Mouse (Mus musculus) spleen, postnatal 4 days (tissue): ENCODE measurements around the gene H2-Q4.
A peak's percentile ranks its signal among the peaks of the same experiment; 100 is the strongest.
"Not testable (repeated sequence)": the region's sequence is repeated elsewhere in the genome, so short reads cannot be mapped to it uniquely, and the experiment has no call there.

ENCODE experiments used
- DNase-seq, 2 experiments: peaks; one replicate each; pipeline ENCODE4 v3.0.0; 2022; ENCODE audit warnings: low spot score in 2 of 2

The H2-Q4 gene

GRCm38 (mm10) chr17:35420206-35420810, 40.9 kb downstream of the H2-Q4 start:
- peak in 1 of 2 experiments; percentile 77 for DNase-seq

- not testable (repeated sequence) for DNase-seq
Observed at GRCm38 (mm10) chr17:35421331-35421730, 41.9 kb downstream of the H2-Q4 start.

- DNase-seq: not testable (repeated sequence)
Observed at GRCm38 (mm10) chr17:35422360-35422759, 42.9 kb downstream of the H2-Q4 start.

- not testable (repeated sequence) for DNase-seq
Observed at GRCm38 (mm10) chr17:35423131-35423810, 43.9 kb downstream of the H2-Q4 start.

GRCm38 (mm10) chr17:35424106-35424505, 44.7 kb downstream of the H2-Q4 start:
- not testable (repeated sequence) for DNase-seq

GRCm38 (mm10) chr17:35424624-35425416, 45.4 kb downstream of the H2-Q4 start, which contains the start of gene H2-Q6:
TSS of gene H2-Q6 (plus strand) at chr17:35424850.
- peak; percentile 48 to 71 for DNase-seq

GRCm38 (mm10) chr17:35425474-35425873, 46.1 kb downstream of the H2-Q4 start:
- not testable (repeated sequence) for DNase-seq

- DNase-seq: not testable (repeated sequence)
Observed at GRCm38 (mm10) chr17:35428883-35429282, 49.5 kb downstream of the H2-Q4 start.

- not testable (repeated sequence) for DNase-seq
Observed at GRCm38 (mm10) chr17:35430671-35431070, 51.3 kb downstream of the H2-Q4 start.

- not testable (repeated sequence) for DNase-seq
Observed at GRCm38 (mm10) chr17:35432167-35432566, 52.8 kb downstream of the H2-Q4 start.

- peak in 1 of 2 experiments; percentile 73 for DNase-seq
Observed at GRCm38 (mm10) chr17:35434836-35435235, 55.4 kb downstream of the H2-Q4 start.
